Mouse (Mus musculus): ENCODE results near the gene Dact3. TPM values are rescaled to one million over a fixed set of nuclear protein-coding genes. Genes with fewer than 3 reads are reported as not detected.

The Dact3 gene
- polyA plus RNA-seq, 1 experiment from 2014 or later, result 4.0 TPM

DNA sequence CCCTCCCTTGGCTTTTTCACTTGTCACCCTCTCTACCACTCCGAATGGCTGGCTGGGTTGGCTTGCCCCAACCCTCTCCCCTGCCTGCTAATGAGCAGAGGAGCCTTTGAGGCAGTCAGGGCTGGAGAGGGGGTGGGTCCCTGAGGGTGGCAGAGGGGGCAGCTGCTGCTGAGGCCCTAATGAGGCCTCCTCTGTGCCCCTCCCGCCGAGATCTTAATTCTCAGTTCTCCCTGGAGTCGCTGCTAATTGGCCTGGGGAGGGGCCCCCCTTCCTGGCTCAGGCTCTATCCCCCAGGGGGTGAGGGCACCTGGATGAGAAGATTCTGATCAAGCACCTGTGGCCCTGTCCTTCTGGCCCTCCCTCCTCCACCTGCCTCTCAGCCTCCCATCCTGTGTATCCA lies 19.2 kb downstream of the Dact3 start:
- ATAC-seq (ENCODE audit: insufficient number of reproducible peaks, low FRiP score, low TSS enrichment, low read depth), result no peak
- H3K4me2 ChIP-seq, result peak overlapping the region; percentile 43
- no peak overlapping the region for H3K27ac ChIP-seq
- H3K4me1 ChIP-seq, result peaks cover 57% of the 10 kb centered on the region
- 2% methylated on average over 4 of the region's 4 CpGs for WGBS
- H3K9ac ChIP-seq, result no peak overlapping the region
- no peaks in the 10 kb centered on the region for H3K36me3 ChIP-seq
- 0 out of 2 replicates have a peak, but pooled peaks cover 6% of the 10 kb centered on the region for H3K27me3 ChIP-seq
- no peaks in the 10 kb centered on the region for H3K9me3 ChIP-seq
- no peak overlapping the region; the same call in 1 of the 2 replicates for H3K4me3 ChIP-seq

DNA sequence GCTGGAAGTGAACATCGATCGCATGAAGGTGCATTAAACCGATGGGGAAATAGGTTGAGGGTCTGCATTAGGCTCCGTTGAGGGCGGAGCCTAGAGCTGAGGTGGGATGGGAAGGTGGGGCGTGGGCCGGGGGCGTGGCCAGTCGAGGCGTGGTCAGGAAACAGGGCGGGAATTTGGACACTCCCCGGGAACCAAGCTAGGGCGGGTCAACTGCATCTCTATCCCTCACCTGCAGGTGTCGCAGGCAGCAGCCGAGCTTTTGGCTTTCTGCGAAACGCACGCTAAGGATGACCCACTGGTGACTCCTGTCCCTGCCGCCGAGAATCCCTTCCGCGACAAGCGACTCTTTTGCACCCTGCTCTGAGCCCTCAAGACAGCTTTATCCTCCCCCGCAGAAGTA lies 19.9 kb downstream of the Dact3 start:
- Histone ChIP-seq H3K27me3 (0 out of 2 replicates have a peak, but pooled peaks cover 6% of the 10 kb centered on the region), H3K9me3 (no peaks in the 10 kb centered on the region), H3K4me2 (peak overlapping the region; percentile 43), H3K9ac (no peak overlapping the region), H3K4me3 (peak overlapping the region; percentile 24), H3K36me3 (no peaks in the 10 kb centered on the region), H3K27ac (no peak overlapping the region), H3K4me1 (peaks cover 53% of the 10 kb centered on the region)
- WGBS, result 1% methylated on average over 24 of the region's 24 CpGs
- no peak for ATAC-seq (ENCODE audit: insufficient number of reproducible peaks, low FRiP score, low TSS enrichment, low read depth)

DNA sequence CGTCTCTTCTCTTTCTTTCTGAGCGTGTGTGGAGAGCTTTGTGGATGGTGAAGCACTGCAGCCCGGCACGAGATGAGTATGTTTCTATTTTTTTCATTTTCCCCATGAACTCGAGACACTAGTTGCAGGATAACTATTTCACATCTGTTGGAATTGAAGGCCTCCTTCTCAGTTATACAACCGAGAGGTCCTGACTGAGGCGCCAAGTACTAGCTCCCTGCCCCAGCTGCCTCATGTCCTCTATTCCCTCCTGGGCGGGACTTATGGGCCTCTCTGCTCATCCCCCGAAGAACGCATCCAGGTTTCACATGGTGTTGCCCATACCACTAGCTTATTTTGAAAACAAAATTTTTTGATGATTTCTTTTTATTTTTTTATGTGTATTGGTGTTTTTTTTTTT lies 20.4 kb downstream of the Dact3 start:
- Histone ChIP-seq H3K4me2 (peak overlapping the region; percentile 43), H3K9ac (no peak overlapping the region), H3K27me3 (0 out of 2 replicates have a peak, but pooled peaks cover 6% of the 10 kb centered on the region), H3K4me3 (peak overlapping the region; percentile 24; the same call in 1 of the 2 replicates), H3K27ac (no peak overlapping the region), H3K9me3 (no peaks in the 10 kb centered on the region), H3K36me3 (no peaks in the 10 kb centered on the region), H3K4me1 (peaks cover 53% of the 10 kb centered on the region)
- no peak for ATAC-seq (ENCODE audit: insufficient number of reproducible peaks, low FRiP score, low TSS enrichment, low read depth)
- 33% methylated on average over 10 of the region's 10 CpGs for WGBS

DNA sequence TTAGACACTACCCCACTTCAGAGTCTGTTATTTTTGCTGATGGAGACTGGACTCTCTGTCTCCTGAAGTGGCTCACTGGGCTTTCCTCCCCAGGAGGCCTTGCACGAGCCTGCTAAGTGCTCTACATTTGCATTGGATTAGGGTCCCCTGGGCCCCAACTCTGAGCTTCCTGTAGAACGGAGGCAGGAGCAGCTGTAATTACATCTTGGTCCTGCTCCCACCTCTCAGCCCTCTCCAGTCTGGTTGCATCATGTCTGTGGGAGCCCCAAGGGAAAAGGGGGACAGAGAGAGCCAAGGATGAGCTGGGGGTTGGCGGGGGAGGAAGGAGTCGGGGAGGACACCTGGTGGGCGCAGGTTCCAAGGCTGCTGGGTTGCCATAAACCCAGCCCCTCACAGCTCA lies 25.4 kb downstream of the Dact3 start:
- no peak overlapping the region for H3K9ac ChIP-seq
- WGBS, result 25% methylated on average over 5 of the region's 5 CpGs
- H3K9me3 ChIP-seq, result no peaks in the 10 kb centered on the region
- no peak for ATAC-seq (ENCODE audit: insufficient number of reproducible peaks, low FRiP score, low TSS enrichment, low read depth)
- no peak overlapping the region for H3K27ac ChIP-seq
- H3K4me2 ChIP-seq, result no peak overlapping the region
- H3K4me3 ChIP-seq, result no peak overlapping the region
- peaks cover 21% of the 10 kb centered on the region for H3K4me1 ChIP-seq
- no peaks in the 10 kb centered on the region for H3K27me3 ChIP-seq
- H3K36me3 ChIP-seq, result no peaks in the 10 kb centered on the region

DNA sequence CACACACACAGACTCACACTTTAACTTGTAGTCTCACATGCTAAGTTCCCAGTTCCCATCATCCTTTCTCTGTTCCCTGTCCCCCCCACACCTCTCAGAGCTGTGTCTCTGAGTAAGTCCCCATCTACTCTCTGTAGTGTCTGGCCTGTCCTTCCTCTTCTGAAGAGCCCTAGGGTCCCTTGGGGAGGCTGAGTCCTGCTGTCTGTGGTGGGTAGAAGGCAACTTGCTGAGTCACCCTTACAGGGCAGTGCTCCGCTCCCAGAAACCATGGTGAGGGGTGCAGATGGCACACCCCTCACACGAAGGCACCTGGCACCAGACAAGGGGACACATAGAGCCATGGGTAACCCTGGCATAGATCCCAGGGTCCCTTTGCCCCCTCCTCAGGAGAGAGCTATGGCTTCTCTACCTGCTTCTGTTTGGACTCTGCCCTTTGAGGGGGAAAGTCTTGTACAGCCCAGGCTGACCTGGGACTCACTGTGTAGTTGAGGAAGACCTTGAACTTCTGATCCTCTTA lies 28.4 kb downstream of the Dact3 start:
- no peak overlapping the region for H3K4me2 ChIP-seq
- no peaks in the 10 kb centered on the region for H3K36me3 ChIP-seq
- 76% methylated on average over 2 of the region's 2 CpGs for WGBS
- no peak overlapping the region for H3K27ac ChIP-seq
- no peak overlapping the region for H3K4me3 ChIP-seq
- peaks cover 44% of the 10 kb centered on the region for H3K4me1 ChIP-seq
- no peaks in the 10 kb centered on the region for H3K9me3 ChIP-seq
- H3K27me3 ChIP-seq, result no peaks in the 10 kb centered on the region
- no peak for ATAC-seq (ENCODE audit: insufficient number of reproducible peaks, low FRiP score, low TSS enrichment, low read depth)
- H3K9ac ChIP-seq, result no peak overlapping the region

DNA sequence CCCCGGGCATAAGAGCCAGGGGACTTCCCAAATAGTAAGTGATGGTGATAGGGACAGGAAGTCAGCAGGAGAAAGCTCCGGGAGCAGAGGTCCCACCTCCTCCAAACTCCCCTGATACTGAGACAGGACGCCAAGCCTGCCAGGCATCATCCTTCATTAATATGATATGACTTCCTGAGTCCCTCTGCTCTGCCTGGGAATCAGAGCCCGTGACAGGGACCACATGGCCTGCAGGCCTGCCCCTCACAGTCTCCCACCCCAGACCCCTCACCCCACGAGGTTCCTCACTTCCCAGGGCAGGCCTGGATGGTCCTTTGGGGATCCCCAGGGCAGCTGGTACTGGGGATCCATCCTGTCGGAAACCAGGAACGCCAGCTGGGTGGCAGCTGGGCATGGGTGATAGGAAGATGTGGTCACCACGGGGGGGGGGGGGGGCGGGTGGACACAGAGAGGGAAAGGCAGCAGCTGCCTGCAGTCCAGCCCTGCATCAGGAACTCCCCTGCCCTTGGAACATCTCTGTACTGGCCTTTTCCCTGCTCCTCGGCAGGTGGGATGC lies 29.1 kb downstream of the Dact3 start:
- Histone ChIP-seq H3K27me3 (no peaks in the 10 kb centered on the region), H3K36me3 (no peaks in the 10 kb centered on the region), H3K9ac (no peak overlapping the region), H3K4me1 (peaks cover 50% of the 10 kb centered on the region), H3K4me3 (no peak overlapping the region), H3K9me3 (no peaks in the 10 kb centered on the region), H3K27ac (no peak overlapping the region), H3K4me2 (no peak overlapping the region)
- WGBS, result 46% methylated on average over 8 of the region's 10 CpGs
- no peak for ATAC-seq (ENCODE audit: insufficient number of reproducible peaks, low FRiP score, low TSS enrichment, low read depth)

DNA sequence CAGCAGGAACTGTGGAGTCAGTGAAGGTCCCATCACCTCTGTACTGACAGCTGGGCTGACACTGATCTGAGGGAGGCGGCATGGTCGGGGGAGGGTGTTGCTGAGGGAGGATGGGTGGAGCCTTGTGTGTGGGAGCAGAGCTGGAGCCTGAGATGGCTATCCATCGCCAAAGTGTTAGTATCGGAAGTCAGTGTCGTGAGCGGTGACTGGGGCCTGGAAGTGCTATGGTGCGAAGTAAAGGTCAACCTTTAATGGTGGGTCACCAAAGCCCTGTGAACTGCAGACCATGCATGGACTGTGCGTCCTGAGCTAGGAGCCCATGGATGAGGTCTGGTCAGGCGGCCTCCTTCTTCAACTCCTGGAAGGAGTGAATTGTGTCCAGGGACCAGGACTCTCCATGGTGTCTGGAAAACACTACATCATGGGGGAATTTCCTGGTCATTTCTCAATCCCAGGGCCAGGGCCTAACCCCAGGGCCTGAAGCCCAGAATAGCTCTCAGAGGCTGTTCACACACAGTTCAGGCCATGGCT lies 30.4 kb downstream of the Dact3 start:
- ATAC-seq (ENCODE audit: insufficient number of reproducible peaks, low FRiP score, low TSS enrichment, low read depth), result no peak
- no peaks in the 10 kb centered on the region for H3K36me3 ChIP-seq
- no peak overlapping the region for H3K4me2 ChIP-seq
- H3K27me3 ChIP-seq, result no peaks in the 10 kb centered on the region
- H3K4me1 ChIP-seq, result peaks cover 49% of the 10 kb centered on the region
- H3K4me3 ChIP-seq, result no peak overlapping the region
- no peak overlapping the region for H3K9ac ChIP-seq
- no peaks in the 10 kb centered on the region for H3K9me3 ChIP-seq
- H3K27ac ChIP-seq, result peak overlapping the region; percentile 44; the same call in 1 of the 2 replicates
- WGBS, result 45% methylated on average over 9 of the region's 9 CpGs

DNA sequence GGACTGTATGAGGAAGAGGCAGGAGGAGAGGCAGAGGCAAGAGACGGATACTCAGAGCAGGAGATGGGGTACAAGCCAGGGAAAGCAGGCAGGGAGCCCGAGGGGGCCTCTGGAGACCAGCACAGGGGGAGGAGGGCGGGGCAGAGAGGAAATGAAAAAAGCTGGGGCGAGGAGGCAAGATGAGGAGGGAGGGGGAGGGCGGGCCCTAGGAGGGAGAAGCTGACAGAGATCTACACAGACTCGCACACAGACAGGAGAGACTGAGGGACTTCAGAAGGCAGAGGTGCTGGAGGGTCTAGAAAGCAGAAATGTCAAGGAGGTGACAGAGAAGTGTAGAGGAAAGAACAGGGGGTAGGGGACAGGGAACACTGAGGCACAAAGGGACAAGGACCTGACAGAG lies 31.2 kb downstream of the Dact3 start, which contains the start of gene Ptgir:
Gene Ptgir, plus strand, starts transcription at position 210 of the 400 bp plus-strand sequence.
- Histone ChIP-seq H3K9ac (no peak within 1 kb of the TSS), H3K4me2 (peak within 1 kb of the TSS; percentile 10; the same call in 1 of the 2 replicates), H3K4me3 (no peak within 1 kb of the TSS), H3K27me3 (no peaks in the 10 kb centered on the region), H3K4me1 (peaks cover 47% of the 10 kb centered on the region), H3K27ac (peak within 1 kb of the TSS; percentile 44; the same call in 1 of the 2 replicates), H3K9me3 (no peaks in the 10 kb centered on the region), H3K36me3 (no peaks in the 10 kb centered on the region)
- WGBS, result 5% methylated on average over 6 of the region's 6 CpGs
- no peak for ATAC-seq (ENCODE audit: insufficient number of reproducible peaks, low FRiP score, low TSS enrichment, low read depth)

DNA sequence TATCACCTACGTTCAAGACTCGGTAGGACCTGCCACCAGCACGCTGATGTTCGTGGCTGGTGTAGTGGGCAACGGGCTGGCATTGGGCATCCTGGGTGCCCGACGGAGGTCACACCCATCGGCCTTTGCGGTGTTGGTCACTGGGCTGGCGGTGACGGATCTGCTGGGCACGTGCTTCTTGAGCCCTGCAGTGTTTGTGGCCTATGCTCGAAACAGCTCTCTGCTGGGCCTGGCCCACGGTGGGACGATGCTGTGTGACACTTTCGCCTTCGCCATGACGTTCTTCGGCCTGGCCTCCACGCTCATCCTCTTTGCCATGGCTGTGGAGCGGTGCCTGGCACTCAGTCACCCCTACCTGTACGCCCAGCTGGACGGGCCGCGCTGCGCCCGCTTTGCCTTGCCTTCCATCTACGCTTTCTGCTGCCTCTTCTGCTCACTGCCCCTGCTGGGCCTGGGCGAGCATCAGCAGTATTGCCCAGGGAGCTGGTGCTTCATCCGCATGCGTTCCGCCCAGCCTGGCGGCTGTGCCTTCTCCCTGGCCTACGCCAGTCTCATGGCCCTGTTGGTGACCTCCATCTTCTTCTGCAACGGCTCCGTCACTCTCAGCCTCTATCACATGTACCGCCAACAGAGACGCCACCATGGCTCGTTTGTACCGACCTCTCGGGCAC lies 31.9 kb downstream of the Dact3 start:
- peaks cover 43% of the 10 kb centered on the region for H3K4me1 ChIP-seq
- no peak overlapping the region for H3K27ac ChIP-seq
- peak overlapping the region; percentile 10 for H3K4me2 ChIP-seq

DNA sequence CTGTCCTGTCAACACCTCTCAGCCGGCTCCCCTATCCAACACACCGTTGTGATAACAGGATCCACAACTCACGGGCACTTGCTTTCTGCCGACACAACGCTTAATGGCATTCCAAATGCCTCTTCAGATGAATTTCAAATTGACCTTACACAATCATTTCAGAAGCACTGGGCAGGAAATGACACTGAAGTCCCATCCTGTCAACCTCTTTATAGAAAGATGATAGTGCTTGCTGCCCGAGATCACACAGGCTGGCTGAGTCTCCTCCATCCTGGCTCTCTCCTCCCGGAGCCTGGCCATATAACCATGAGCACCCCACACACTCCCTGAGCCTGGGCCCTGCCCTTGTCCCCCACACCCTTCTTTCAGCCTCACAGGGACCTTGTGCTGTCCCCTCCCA lies 32.7 kb downstream of the Dact3 start:
- H3K27ac ChIP-seq, result no peak overlapping the region
- H3K36me3 ChIP-seq, result no peaks in the 10 kb centered on the region
- ATAC-seq (ENCODE audit: insufficient number of reproducible peaks, low FRiP score, low TSS enrichment, low read depth), result no peak
- H3K4me1 ChIP-seq, result peaks cover 47% of the 10 kb centered on the region
- H3K27me3 ChIP-seq, result no peaks in the 10 kb centered on the region
- WGBS, result 76% methylated on average over 7 of the region's 7 CpGs
- H3K4me2 ChIP-seq, result peak overlapping the region; percentile 10; the same call in 1 of the 2 replicates
- 0 out of 2 replicates have a peak overlapping the region, but pooled peaks have one; percentile 8 for H3K4me3 ChIP-seq
- no peaks in the 10 kb centered on the region for H3K9me3 ChIP-seq
- H3K9ac ChIP-seq, result no peak overlapping the region

More for the DNA sequence above, 31.9 kb downstream of the Dact3 start:
- Histone ChIP-seq H3K4me3 (no peak overlapping the region), H3K27me3 (no peaks in the 10 kb centered on the region), H3K9ac (no peak overlapping the region), H3K9me3 (no peaks in the 10 kb centered on the region), H3K36me3 (no peaks in the 10 kb centered on the region)
- no peak for ATAC-seq (ENCODE audit: insufficient number of reproducible peaks, low FRiP score, low TSS enrichment, low read depth)
- WGBS, result 90% methylated on average over 41 of the region's 41 CpGs

DNA sequence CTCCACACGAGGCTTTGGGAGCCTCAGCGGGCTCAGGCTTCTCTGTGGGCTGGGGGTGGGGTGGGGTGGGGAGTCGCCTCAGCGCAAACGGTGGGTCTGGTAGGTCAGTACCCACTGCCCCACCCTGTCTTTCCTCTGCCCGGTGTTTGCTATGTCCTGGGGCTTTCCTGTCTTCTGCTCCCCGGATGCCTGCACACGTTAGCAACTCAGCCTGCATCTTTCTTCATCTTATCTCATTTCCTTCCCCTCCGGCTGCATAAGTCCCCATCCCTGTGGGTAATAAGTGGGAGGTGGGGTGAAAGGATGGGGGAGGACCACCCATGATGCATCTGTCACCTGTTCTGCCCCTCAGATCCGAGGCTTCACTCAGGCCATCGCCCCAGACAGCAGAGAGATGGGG lies 33.2 kb downstream of the Dact3 start:
- no peak overlapping the region for H3K9ac ChIP-seq
- peak overlapping the region; percentile 3; the same call in 1 of the 2 replicates for H3K4me2 ChIP-seq
- ATAC-seq (ENCODE audit: insufficient number of reproducible peaks, low FRiP score, low TSS enrichment, low read depth), result no peak
- H3K27ac ChIP-seq, result no peak overlapping the region
- H3K9me3 ChIP-seq, result no peaks in the 10 kb centered on the region
- no peaks in the 10 kb centered on the region for H3K36me3 ChIP-seq
- H3K4me1 ChIP-seq, result peaks cover 47% of the 10 kb centered on the region
- H3K27me3 ChIP-seq, result no peaks in the 10 kb centered on the region
- H3K4me3 ChIP-seq, result 0 out of 2 replicates have a peak overlapping the region, but pooled peaks have one; percentile 8
- WGBS, result 41% methylated on average over 11 of the region's 11 CpGs

DNA sequence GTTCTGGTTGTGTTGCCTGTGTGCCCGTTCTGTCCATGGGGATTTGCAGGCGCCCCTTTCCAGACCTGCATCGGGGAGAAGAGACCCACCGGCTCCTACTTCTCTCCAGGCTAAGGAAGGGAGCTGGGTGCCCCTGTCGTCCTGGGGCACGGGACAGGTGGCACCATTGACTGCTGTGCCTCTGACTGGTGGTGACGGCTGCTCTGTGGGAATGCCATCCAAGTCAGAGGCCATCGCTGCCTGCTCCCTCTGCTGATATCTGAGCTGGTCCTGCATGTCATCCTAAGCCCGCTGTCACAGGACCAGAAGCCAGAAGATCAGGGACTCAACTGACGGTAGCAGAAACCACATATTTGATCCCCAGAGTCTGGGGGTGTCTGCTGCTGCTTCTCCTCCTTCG lies 33.7 kb downstream of the Dact3 start:
- Histone ChIP-seq H3K27me3 (no peaks in the 10 kb centered on the region), H3K9ac (no peak overlapping the region), H3K4me3 (no peak overlapping the region), H3K27ac (no peak overlapping the region), H3K36me3 (peaks cover under 1% of the 10 kb centered on the region; the same call in 1 of the 2 replicates), H3K4me2 (no peak overlapping the region), H3K9me3 (no peaks in the 10 kb centered on the region), H3K4me1 (peaks cover 52% of the 10 kb centered on the region)
- ATAC-seq (ENCODE audit: insufficient number of reproducible peaks, low FRiP score, low TSS enrichment, low read depth), result no peak
- WGBS, result 69% methylated on average over 11 of the region's 11 CpGs
